Mouse (Mus musculus): ENCODE measurements at regions not wholly inside any gene's neighbourhood (a gene's known extent, or its start where the extent isn't known, plus 50 kb on each side); places are given as distances from the start of the nearest gene placed in this dataset.

DNA sequence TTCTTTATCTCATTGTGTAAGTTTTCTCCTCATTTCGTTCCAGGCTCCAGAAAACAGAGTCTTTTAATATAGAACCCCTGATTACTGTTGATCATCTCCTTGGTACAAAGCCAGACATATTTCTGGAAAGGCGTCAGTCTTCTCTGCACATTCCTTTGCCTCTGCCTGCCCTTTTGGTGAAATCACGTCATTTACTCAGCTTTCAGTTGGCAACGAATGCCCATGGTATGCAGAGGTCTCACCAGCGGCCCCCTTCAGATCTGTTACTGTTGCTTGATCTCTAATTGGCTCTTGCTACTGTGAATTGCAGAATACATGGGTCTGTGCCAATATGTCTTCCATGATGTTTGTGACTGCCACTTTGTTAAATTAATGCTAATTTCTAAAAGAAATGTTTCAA lies 412.0 kb upstream of the Pitx2 start:
- ATAC-seq (ENCODE audit: low FRiP score, low read depth) = no peak
- Histone ChIP-seq H3K4me2 (replicated peaks) (no peak overlapping the region), H3K4me3 (no peak overlapping the region), H3K36me3 (no peaks in the 10 kb centered on the region), H3K4me1 (no peaks in the 10 kb centered on the region), H3K9me3 (no peaks in the 10 kb centered on the region), H3K27ac (replicated peaks) (no peak overlapping the region), H3K9ac (replicated peaks) (no peak overlapping the region), H3K27me3 (peaks cover 13% of the 10 kb centered on the region; the same call in 1 of the 2 replicates)
- WGBS = 80% methylated on average over 5 of the region's 5 CpGs

DNA sequence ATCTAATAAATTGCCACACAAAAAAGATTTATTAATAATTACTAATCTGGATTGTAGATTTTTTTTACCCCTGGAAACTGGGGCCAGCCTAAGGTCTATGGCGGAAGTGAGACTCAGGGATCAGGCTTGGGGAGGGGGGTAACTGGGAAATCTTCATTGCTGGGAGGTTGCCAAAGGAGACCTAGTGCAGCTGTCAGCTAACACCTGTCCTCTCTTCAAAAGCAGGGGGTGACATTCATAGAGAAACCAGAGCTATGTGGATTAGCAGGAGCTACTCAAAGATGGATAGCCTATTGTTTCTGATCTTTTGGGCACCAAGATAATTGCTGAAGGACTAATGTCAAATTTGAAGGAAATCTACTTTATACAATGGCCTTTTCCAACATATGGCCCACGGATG lies 403.7 kb upstream of the Pitx2 start:
- H3K36me3 ChIP-seq = no peaks in the 10 kb centered on the region
- H3K27me3 ChIP-seq = no peaks in the 10 kb centered on the region
- no peaks in the 10 kb centered on the region for H3K9me3 ChIP-seq
- no peak overlapping the region for H3K4me3 ChIP-seq
- H3K27ac ChIP-seq (replicated peaks) = no peak overlapping the region
- no peaks in the 10 kb centered on the region for H3K4me1 ChIP-seq
- no peak for ATAC-seq (ENCODE audit: low FRiP score, low read depth)
- WGBS = 89% methylated on average over 2 of the region's 2 CpGs
- H3K9ac ChIP-seq (replicated peaks) = no peak overlapping the region
- H3K4me2 ChIP-seq (replicated peaks) = no peak overlapping the region

DNA sequence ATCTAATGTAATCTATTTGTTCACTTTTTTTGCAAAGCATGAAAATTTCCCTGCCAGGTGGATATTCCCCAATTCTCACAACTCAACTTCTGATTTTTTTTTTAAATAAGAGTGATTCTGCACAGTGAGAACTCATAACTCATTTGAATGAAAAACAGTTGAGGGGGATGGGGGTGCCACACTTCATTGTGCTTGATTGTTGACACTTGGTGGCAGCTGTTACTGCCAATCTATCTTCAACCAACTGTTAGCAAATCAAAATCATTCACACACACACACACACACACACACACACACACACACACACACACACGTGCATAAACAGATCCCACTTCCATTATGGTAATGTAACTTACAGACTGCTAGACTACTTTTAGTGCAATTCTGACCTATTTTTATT lies 401.8 kb upstream of the Pitx2 start:
- H3K4me2 ChIP-seq (replicated peaks) = no peak overlapping the region
- no peaks in the 10 kb centered on the region for H3K36me3 ChIP-seq
- ATAC-seq (ENCODE audit: low FRiP score, low read depth) = no peak
- H3K4me1 ChIP-seq = no peaks in the 10 kb centered on the region
- H3K27me3 ChIP-seq = no peaks in the 10 kb centered on the region
- H3K9ac ChIP-seq (replicated peaks) = no peak overlapping the region
- no peaks in the 10 kb centered on the region for H3K9me3 ChIP-seq
- no peak overlapping the region for H3K4me3 ChIP-seq
- 89% methylated on average over 1 of the region's 1 CpGs for WGBS
- H3K27ac ChIP-seq (replicated peaks) = no peak overlapping the region

DNA sequence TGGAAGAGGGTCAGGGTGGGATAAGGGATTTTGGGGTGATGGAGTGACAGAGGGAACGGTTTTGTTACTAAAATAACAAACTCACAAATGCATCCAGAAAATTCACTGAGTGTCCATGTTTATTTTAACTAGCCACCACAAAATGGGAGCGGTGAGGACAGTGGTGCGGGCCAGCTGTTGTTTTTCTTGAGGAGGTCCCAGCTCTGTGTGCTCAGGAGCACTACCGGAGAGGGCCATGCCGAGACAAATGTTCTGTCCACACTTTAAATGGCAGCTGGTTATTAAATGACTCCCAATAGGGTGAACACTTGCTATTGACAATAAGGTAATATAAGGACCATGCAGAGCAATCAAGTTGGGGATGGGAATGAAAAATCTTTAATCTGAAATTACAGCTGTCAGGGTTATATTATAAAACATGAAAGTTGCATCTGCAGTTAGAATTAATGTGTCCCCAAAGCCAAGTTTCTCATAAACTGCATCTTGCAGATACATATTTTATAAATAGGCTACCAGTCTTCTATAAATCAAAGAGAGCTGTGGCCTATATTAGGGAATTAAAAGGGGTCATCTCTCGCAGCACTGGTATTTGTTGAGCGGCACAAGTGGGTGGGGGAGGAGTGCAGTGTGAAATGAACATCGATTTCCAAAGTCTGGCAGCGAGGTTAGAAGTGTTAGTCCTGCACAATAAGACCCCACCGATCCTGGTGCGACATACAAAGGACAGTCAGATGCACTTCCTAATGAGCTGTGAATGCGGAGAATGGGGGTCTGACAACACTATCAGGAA lies 370.1 kb upstream of the Pitx2 start:
- Histone ChIP-seq H3K27ac (replicated peaks) (no peak overlapping the region), H3K9me3 (no peaks in the 10 kb centered on the region), H3K9ac (replicated peaks) (no peak overlapping the region), H3K4me3 (no peak overlapping the region), H3K4me2 (replicated peaks) (no peak overlapping the region), H3K36me3 (no peaks in the 10 kb centered on the region), H3K27me3 (no peaks in the 10 kb centered on the region), H3K4me1 (no peaks in the 10 kb centered on the region)
- WGBS = 46% methylated on average over 12 of the region's 12 CpGs
- no peak for ATAC-seq (ENCODE audit: low FRiP score, low read depth)

DNA sequence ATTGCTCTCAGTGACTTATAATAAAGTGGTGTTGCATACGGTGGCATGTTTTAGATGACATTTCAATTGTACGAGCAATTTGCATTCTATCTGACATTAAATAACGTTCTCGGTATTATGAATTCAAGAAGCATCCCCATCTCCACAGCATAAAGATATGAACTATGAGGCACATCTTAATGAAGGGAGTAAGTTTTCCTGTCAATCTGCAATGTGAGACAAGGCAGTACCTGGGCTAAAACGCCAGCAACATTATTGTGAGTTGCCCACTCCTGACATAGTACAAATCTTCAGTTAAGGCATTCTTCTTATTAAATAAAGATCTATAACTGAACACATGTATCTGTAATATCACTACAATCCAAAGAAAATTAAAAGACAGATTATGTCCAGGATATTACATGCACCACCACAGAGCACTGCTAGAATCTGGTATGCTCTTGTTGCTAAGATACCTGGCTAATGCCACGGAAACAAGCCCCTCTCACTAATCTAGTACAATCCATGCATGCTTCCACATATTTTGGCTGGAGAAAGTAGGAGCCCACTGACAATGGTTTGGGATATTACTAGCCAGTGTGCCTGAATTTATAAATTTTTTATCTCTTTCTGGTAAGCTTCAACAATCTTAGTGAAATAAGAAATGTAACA lies 349.2 kb upstream of the Pitx2 start:
- Histone ChIP-seq H3K4me3 (no peak overlapping the region), H3K9ac (replicated peaks) (no peak overlapping the region), H3K36me3 (no peaks in the 10 kb centered on the region), H3K9me3 (no peaks in the 10 kb centered on the region), H3K4me1 (no peaks in the 10 kb centered on the region), H3K27me3 (no peaks in the 10 kb centered on the region), H3K4me2 (replicated peaks) (no peak overlapping the region), H3K27ac (replicated peaks) (no peak overlapping the region)
- WGBS = 66% methylated on average over 6 of the region's 6 CpGs
- 0 out of 2 replicates have a peak, but pooled peaks have one; percentile 54 for ATAC-seq (ENCODE audit: low FRiP score, low read depth)

DNA sequence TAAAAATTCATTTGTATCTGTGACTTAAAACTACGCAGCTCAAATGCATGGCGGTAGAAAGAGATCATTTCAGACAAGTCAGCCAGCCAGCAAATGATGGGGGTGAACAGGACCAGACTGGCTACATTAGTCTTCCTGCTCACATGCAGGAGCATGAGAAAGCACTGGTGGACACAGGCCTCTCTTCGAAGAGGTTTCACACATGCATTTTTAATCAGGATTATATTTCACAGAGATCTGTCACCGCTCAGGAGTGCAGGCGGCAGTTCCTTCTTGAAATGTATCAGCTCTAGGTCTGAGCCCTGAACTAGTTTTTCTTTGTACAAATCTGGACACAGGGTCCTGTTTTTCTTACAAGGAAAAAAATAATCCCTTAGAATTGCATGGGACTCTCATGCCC lies 343.2 kb upstream of the Pitx2 start:
- Histone ChIP-seq H3K27me3 (no peaks in the 10 kb centered on the region), H3K4me1 (no peaks in the 10 kb centered on the region), H3K4me3 (no peak overlapping the region), H3K4me2 (replicated peaks) (no peak overlapping the region), H3K36me3 (no peaks in the 10 kb centered on the region), H3K9ac (replicated peaks) (no peak overlapping the region), H3K27ac (replicated peaks) (no peak overlapping the region), H3K9me3 (no peaks in the 10 kb centered on the region)
- WGBS = 66% methylated on average over 5 of the region's 5 CpGs
- peak; percentile 47; the same call in 1 of the 2 replicates for ATAC-seq (ENCODE audit: low FRiP score, low read depth)

DNA sequence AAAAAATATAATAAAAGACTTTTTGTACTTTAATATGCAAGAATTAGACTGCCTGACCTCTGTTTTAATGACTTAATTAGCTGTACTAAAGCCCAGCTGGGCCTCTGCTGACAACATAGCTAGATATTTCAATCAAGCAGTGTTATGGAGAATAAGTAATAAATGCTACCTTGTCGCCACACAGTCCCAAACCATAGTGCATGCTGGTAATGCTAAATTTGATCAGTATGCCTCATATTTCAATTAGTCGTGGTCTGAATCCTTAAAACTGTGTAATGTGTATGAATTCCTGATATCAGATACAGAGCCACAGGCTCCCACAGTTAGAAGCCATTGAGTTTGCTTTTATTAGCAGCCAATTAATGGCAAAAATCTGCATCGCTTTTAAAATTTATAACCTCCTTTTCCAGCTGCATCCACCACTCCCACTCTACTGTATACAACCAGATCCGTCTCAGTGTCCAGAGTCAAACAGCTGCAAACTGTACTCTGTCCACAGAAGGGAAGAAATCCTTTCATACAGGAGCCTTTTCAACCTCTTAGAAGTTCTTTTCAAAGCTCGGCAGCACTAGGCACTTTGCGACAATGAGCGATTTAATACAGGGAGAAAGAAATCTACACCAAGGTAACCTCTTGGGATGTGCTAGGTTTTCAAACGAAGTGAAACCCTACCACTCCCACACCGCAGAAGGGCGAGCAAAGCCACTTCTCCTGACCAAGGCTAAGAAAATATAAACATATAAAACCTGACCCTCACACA lies 317.8 kb upstream of the Pitx2 start:
- Histone ChIP-seq H3K4me3 (no peak overlapping the region), H3K27me3 (no peaks in the 10 kb centered on the region), H3K36me3 (no peaks in the 10 kb centered on the region), H3K9ac (replicated peaks) (no peak overlapping the region), H3K9me3 (no peaks in the 10 kb centered on the region), H3K4me1 (peaks cover 7% of the 10 kb centered on the region), H3K4me2 (replicated peaks) (no peak overlapping the region), H3K27ac (replicated peaks) (no peak overlapping the region)
- WGBS = 48% methylated on average over 10 of the region's 10 CpGs
- no peak; the same call in 1 of the 2 replicates for ATAC-seq (ENCODE audit: low FRiP score, low read depth)

DNA sequence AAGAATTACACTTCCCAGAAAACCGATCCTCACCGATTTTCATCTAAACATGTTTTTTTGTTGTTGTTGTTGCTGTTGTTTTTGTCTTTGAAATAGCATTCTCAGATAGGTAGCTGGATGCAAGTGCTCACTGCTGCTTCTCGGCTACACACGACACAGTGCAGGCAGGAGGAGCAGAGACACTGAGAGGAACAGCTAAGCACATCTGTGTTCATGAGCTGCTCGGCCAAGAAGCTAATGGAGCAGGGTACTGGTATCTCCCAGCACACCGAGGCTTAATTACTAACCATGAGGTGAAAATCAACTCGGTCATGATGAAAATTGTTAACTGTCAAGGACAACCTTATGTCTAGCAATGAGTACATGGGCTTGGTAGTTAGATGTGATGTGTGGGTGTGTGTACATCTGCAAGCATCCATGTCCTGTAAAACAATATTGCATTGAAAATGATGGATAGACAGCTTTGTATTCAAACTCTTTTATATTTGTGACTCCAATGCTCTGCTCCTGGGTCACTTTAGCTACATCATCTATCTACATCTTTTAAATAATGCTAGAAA lies 316.0 kb upstream of the Pitx2 start:
- 0 out of 2 replicates have a peak, but pooled peaks have one; percentile 41 for ATAC-seq (ENCODE audit: low FRiP score, low read depth)
- Histone ChIP-seq H3K4me2 (replicated peaks) (no peak overlapping the region), H3K9me3 (no peaks in the 10 kb centered on the region), H3K9ac (replicated peaks) (no peak overlapping the region), H3K36me3 (no peaks in the 10 kb centered on the region), H3K4me3 (no peak overlapping the region), H3K27ac (replicated peaks) (no peak overlapping the region), H3K4me1 (peaks cover 7% of the 10 kb centered on the region), H3K27me3 (no peaks in the 10 kb centered on the region)
- WGBS = 77% methylated on average over 7 of the region's 7 CpGs

DNA sequence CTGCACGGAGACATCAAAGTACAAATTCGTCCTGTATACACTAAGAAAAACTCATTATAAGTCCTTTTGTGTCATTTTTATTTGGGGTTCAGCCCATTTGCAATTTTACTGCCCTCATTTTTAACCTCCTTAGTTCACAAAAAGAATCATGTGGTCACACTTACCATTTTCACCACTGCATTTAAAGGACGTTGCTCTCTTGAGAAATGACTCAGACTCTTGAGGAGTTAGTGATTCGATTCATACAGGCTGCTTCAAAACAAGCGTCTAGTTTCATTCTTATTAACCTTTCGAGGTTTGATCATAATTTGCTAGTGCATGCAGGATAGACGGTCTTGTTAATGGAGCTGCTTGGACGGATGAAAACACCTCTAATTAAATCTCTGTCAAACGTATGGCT lies 313.0 kb upstream of the Pitx2 start:
- Histone ChIP-seq H3K27ac (replicated peaks) (no peak overlapping the region), H3K9me3 (no peaks in the 10 kb centered on the region), H3K9ac (replicated peaks) (no peak overlapping the region), H3K36me3 (no peaks in the 10 kb centered on the region), H3K27me3 (no peaks in the 10 kb centered on the region), H3K4me2 (replicated peaks) (no peak overlapping the region), H3K4me3 (no peak overlapping the region), H3K4me1 (peaks cover 5% of the 10 kb centered on the region)
- 66% methylated on average over 9 of the region's 9 CpGs for WGBS
- ATAC-seq (ENCODE audit: low FRiP score, low read depth) = no peak

DNA sequence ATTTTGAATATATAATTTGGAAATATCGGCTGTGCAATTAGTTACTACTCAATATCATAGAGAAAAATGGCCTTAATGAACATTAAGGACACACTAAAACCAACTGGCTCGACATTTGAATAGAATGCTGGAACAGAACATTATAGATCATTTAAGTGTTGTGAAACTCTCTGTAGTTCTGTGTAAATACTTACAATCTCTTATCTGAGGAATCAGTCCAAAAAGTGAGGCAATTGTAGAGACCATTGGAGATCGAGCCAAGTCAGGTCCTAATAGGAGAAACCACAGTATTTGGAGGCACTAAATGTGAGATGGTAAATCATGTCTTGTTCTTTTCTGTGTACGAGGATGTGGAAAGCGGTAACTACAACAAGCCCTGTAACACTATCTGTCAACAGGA lies 308.6 kb upstream of the Pitx2 start:
- H3K4me3 ChIP-seq = no peak overlapping the region
- H3K36me3 ChIP-seq = no peaks in the 10 kb centered on the region
- no peak overlapping the region for H3K9ac ChIP-seq (replicated peaks)
- H3K27me3 ChIP-seq = no peaks in the 10 kb centered on the region
- ATAC-seq (ENCODE audit: low FRiP score, low read depth) = no peak
- WGBS = 94% methylated on average over 5 of the region's 5 CpGs
- H3K4me2 ChIP-seq (replicated peaks) = no peak overlapping the region
- H3K9me3 ChIP-seq = no peaks in the 10 kb centered on the region
- H3K27ac ChIP-seq (replicated peaks) = no peak overlapping the region
- H3K4me1 ChIP-seq = no peaks in the 10 kb centered on the region

DNA sequence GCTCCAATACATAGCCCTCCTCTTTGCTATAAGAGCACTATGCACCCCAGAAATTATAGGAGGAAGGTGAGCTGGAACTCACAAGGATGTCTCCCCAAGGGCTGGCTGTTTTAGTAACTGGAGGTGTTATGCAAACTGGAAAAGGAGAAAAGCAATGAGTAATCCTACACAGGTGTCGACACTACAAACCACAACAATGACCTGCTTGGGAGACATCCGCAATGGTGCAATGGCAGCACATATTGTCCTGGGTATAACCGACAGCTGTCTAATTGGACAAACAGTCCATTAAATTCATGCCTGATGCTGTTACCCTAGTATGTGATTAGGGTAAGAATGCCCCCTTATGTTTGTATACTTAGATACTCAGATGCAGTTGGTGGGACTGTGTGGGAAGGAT lies 303.1 kb upstream of the Pitx2 start:
- Histone ChIP-seq H3K4me1 (no peaks in the 10 kb centered on the region), H3K4me3 (no peak overlapping the region), H3K9ac (replicated peaks) (no peak overlapping the region), H3K27me3 (no peaks in the 10 kb centered on the region), H3K27ac (replicated peaks) (no peak overlapping the region), H3K9me3 (no peaks in the 10 kb centered on the region), H3K4me2 (replicated peaks) (no peak overlapping the region), H3K36me3 (no peaks in the 10 kb centered on the region)
- 96% methylated on average over 3 of the region's 3 CpGs for WGBS
- ATAC-seq (ENCODE audit: low FRiP score, low read depth) = no peak

DNA sequence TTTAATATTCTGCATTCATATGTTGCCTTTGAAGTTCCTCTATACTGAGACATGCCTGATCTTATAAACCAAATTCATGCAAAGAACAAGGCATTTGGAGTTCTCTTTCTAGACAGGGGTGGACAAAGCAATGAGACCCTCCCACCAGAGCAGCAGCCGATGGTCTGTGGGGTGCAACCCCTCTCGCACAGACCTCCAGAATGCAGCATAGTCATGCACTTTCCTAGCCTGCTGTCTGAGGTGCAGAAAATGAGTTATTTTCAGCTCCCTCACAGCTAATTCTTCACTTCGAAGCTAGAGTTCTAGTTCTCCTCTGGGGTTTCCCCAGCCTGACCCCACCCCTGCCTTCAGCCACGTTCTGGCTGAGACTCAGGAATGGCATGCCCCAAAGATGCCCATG lies 288.6 kb upstream of the Pitx2 start:
- Histone ChIP-seq H3K27me3 (no peaks in the 10 kb centered on the region), H3K9ac (replicated peaks) (no peak overlapping the region), H3K4me2 (replicated peaks) (no peak overlapping the region), H3K27ac (replicated peaks) (no peak overlapping the region), H3K36me3 (no peaks in the 10 kb centered on the region), H3K4me3 (no peak overlapping the region), H3K4me1 (no peaks in the 10 kb centered on the region), H3K9me3 (no peaks in the 10 kb centered on the region)
- WGBS = 79% methylated on average over 4 of the region's 4 CpGs
- ATAC-seq (ENCODE audit: low FRiP score, low read depth) = no peak
